ENCODE assay signal across 8 mouse cellular contexts in the genomic region with DNA sequence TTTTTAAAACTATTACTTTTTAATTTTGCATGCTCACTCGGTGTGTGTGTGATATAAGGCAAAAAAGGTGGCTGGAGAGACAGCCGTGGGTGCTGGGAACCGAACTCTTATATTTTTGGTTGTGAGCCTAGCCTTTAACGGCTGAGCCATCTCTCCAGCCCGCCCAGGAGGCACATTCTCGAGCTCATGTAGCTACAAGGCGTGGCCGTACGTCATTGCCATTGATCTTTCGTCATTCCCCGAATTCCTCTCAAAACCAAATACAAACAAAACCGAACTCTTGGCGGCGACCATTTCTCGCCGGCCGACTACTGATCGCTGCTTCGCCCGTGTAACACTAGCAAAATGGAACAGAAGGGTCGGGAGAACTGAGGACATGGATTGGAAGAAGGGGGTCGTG. TPM values are rescaled to one million over a fixed set of nuclear protein-coding genes. Genes with fewer than 3 reads are reported as not detected.
A peak's percentile ranks its signal among the peaks of the same experiment; 100 is the strongest.
DNase-seq lines count a peak whose midpoint lies in the region; ATAC-seq and TF ChIP-seq lines count a peak whose summit lies in the region.
"Not testable (repeated sequence)": the region's sequence is repeated elsewhere in the genome, so short reads cannot be mapped to it uniquely, and the experiment has no call there.

No protein-coding gene starts in this region.

- DNase-seq in MEL (ENCODE audit: low read depth, low spot score), result peak; percentile 88
- peak; percentile 91 to 96 for DNase-seq in cerebellum, adult 18-20 months
- peak; percentile 96 to 98 for DNase-seq in heart, postnatal 36 days
- DNase-seq in layer of hippocampus, adult 2 months (ENCODE audit: low spot score in 2 of 2), result peak; percentile 88 to 96
- peak; percentile 95 for DNase-seq in lung, adult 2 months
- peak; percentile 79 for DNase-seq in testis, postnatal 14 days (ENCODE audit: low spot score)

- H3K4me3 ChIP-seq in MEL (ENCODE audit: control insufficient read depth in 1 of 2, insufficient read depth in 1 of 2, low read depth in 2 of 2, low read length in 2 of 2), result peak overlapping the region; percentile 66 to 85
- H3K4me3 ChIP-seq in forebrain, embryonic 16.5 days (replicated peaks; ENCODE audit: low read length), result peak overlapping the region; percentile 59
- H3K4me3 ChIP-seq in layer of hippocampus, adult 2 months, result peak overlapping the region; percentile 72
- H3K4me3 ChIP-seq in lung, adult 2 months (replicated peaks; ENCODE audit: extremely low read depth, low read depth, low read length), result peak overlapping the region; percentile 72
- H3K4me3 ChIP-seq in neural tube, embryonic 15.5 days (replicated peaks), result peak overlapping the region; percentile 65

- H3K36me3 ChIP-seq in MEL (ENCODE audit: control insufficient read depth in 1 of 2, insufficient read depth in 2 of 2, low read length in 2 of 2); forebrain, embryonic 16.5 days (ENCODE audit: control insufficient read depth, insufficient read depth); neural tube, embryonic 15.5 days: not testable (repeated sequence)

- WGBS in forebrain, embryonic 16.5 days, result under 1% methylated on average over 22 of the region's 22 CpGs
- under 1% methylated on average over 22 of the region's 22 CpGs for WGBS in lung, adult 2 months
- WGBS in neural tube, embryonic 15.5 days, result under 1% methylated on average over 22 of the region's 22 CpGs

- TF ChIP-seq CTCF in MEL (IDR thresholded peaks at IDR 0.05 in 2 of 3, conservative IDR thresholded peaks at IDR 0.05 in 1 of 3; ENCODE audit: control insufficient read depth in 1 of 3, insufficient read depth in 1 of 3, low read depth in 2 of 3, low read length in 3 of 3, poor library complexity in 1 of 3, severe bottlenecking in 1 of 3); layer of hippocampus, adult 2 months (conservative IDR thresholded peaks at IDR 0.05); lung, adult 2 months (IDR thresholded peaks at IDR 0.05; ENCODE audit: insufficient read depth, low read length): not testable (repeated sequence)

- H3K27me3 ChIP-seq in MEL (ENCODE audit: control insufficient read depth in 1 of 2, insufficient read depth in 2 of 2, low read length in 2 of 2); forebrain, embryonic 16.5 days (replicated peaks; ENCODE audit: control insufficient read depth, insufficient read depth, low read length); neural tube, embryonic 15.5 days (replicated peaks): not testable (repeated sequence)

- not testable (repeated sequence) for H3K9me3 ChIP-seq in MEL (replicated peaks; ENCODE audit: insufficient read depth, low read length); forebrain, embryonic 16.5 days (ENCODE audit: control insufficient read depth, low read length); neural tube, embryonic 15.5 days (replicated peaks)

- peak overlapping the region; percentile 63 for H3K27ac ChIP-seq in MEL (ENCODE audit: control insufficient read depth, low read depth, low read length)
- H3K27ac ChIP-seq in forebrain, embryonic 16.5 days (ENCODE audit: low read length), result peak overlapping the region; percentile 91
- H3K27ac ChIP-seq in layer of hippocampus, adult 2 months, result peak overlapping the region; percentile 95
- H3K27ac ChIP-seq in neural tube, embryonic 15.5 days (replicated peaks), result peak overlapping the region; percentile 95

- H3K79me2 ChIP-seq in MEL (ENCODE audit: control insufficient read depth, insufficient read depth, low read length, poor library complexity), result not testable (repeated sequence)

- ATAC-seq in forebrain, embryonic 16.5 days, result peak; percentile 49
- peak; percentile 64 for ATAC-seq in neural tube, embryonic 15.5 days (ENCODE audit: low FRiP score)

- not testable (repeated sequence) for TF ChIP-seq RAD21 in MEL (IDR thresholded peaks at IDR 0.05; ENCODE audit: low read depth, low read length)

- TF ChIP-seq POLR2A in MEL (IDR thresholded peaks at IDR 0.05; ENCODE audit: control insufficient read depth in 1 of 2, insufficient read depth in 1 of 2, low read depth in 1 of 2, low read length in 2 of 2, poor library complexity in 1 of 2); lung, adult 2 months (IDR thresholded peaks at IDR 0.05; ENCODE audit: borderline replicate concordance, extremely low read depth, low read depth, low read length): not testable (repeated sequence)

- peak overlapping the region; percentile 29 for H3K4me2 ChIP-seq in forebrain, embryonic 16.5 days (ENCODE audit: low read length)
- peak overlapping the region; percentile 44 for H3K4me2 ChIP-seq in neural tube, embryonic 15.5 days

- intact Hi-C loops in heart, postnatal 36 days (cut with DNase I), result loop anchor here (5.0 to 10.0 kb wide), 3 partner anchors 335 to 472 kb away; partner anchors contain the start of genes Clec2d and Itfg2

- H3K9ac ChIP-seq in MEL (ENCODE audit: control insufficient read depth, low read depth, low read length, poor library complexity, severe bottlenecking), result peak overlapping the region; percentile 77
- peak overlapping the region; percentile 72 for H3K9ac ChIP-seq in forebrain, embryonic 16.5 days (replicated peaks; ENCODE audit: low read depth, low read length)
- H3K9ac ChIP-seq in neural tube, embryonic 15.5 days (replicated peaks), result peak overlapping the region; percentile 69

- H3K4me1 ChIP-seq in MEL (ENCODE audit: control insufficient read depth in 1 of 2, insufficient read depth in 2 of 2, low read length in 2 of 2); forebrain, embryonic 16.5 days (replicated peaks; ENCODE audit: control insufficient read depth, insufficient read depth, low read length); lung, adult 2 months (ENCODE audit: control insufficient read depth, insufficient read depth, low read length): not testable (repeated sequence)
- H3K4me1 ChIP-seq in neural tube, embryonic 15.5 days, result peaks cover 16% of the 10 kb centered on the region

- TF ChIP-seq EP300 in MEL (IDR thresholded peaks at IDR 0.05; ENCODE audit: low read depth in 1 of 2, low read length in 2 of 2), result not testable (repeated sequence)

TF ChIP-seq in MEL, 35 proteins besides CTCF, POLR2A, EP300 and RAD21:
- peak; percentile 99 for TF ChIP-seq TBP (IDR thresholded peaks at IDR 0.05; ENCODE audit: low read depth, low read length)
- peak; percentile 56; the same call in 1 of the 2 replicates for TF ChIP-seq ELF1 (IDR thresholded peaks at IDR 0.05; ENCODE audit: low read depth, low read length)
- 0 out of 2 replicates have a peak, but pooled peaks have one; percentile 26 for TF ChIP-seq MXI1 (IDR thresholded peaks at IDR 0.05; ENCODE audit: low read depth, low read length)
- peak; percentile 97 for TF ChIP-seq MAFK (IDR thresholded peaks at IDR 0.05; ENCODE audit: borderline replicate concordance, low read depth, low read length)
- TF ChIP-seq KAT2A (conservative IDR thresholded peaks at IDR 0.05; ENCODE audit: low read depth, low read length), result peak; percentile 58; the same call in 1 of the 2 replicates
- 0 out of 2 replicates have a peak, but pooled peaks have one; percentile 8 for TF ChIP-seq HCFC1 (IDR thresholded peaks at IDR 0.05; ENCODE audit: low read depth, low read length)
- peak; percentile 51 for TF ChIP-seq SIN3A (IDR thresholded peaks at IDR 0.05; ENCODE audit: low read length)

RNA-seq across cellular contexts. Expression of gene Klrb1c, which starts 29.0 kb away (rescaled TPM):
- total RNA-seq in MEL (2012; rRNA removed), result not detected in 2 replicates
- polyA plus RNA-seq in MEL (2012; ENCODE audit: insufficient read depth in 1 of 2, insufficient read length in 2 of 2, low read depth in 1 of 2, low replicate concordance in 2 of 2, missing spikeins in 1 of 2), result not detected
- polyA plus RNA-seq in forebrain, embryonic 16.5 days (2015; fragmentation: Nextera tagmentation; extraction: Ambion mirVana), result 0.15 TPM in 1 of 2 replicates, not detected in the other
- under 1 TPM in 1 of 2 experiments, not detected in 1; 0.16 TPM for total RNA-seq in heart, postnatal 36 days (2021)
- not detected for total RNA-seq in layer of hippocampus, adult 2 months (2021)
- 1.8 and 2.6 TPM in 2 replicates for polyA plus RNA-seq in lung, adult 2 months (2012; rRNA removed)
- polyA plus RNA-seq in neural tube, embryonic 15.5 days (2015; fragmentation: Nextera tagmentation; extraction: Ambion mirVana), result 0.09 and 0.70 TPM in 2 replicates

RNA-seq across cellular contexts. Expression of gene Klrb1, which starts 37.2 kb away (rescaled TPM):
- not detected in 2 replicates for total RNA-seq in MEL (2012; rRNA removed)
- not detected for polyA plus RNA-seq in MEL (2012; ENCODE audit: insufficient read depth in 1 of 2, insufficient read length in 2 of 2, low read depth in 1 of 2, low replicate concordance in 2 of 2, missing spikeins in 1 of 2)
- polyA plus RNA-seq in forebrain, embryonic 16.5 days (2015; fragmentation: Nextera tagmentation; extraction: Ambion mirVana), result not detected in 2 replicates
- not detected for total RNA-seq in heart, postnatal 36 days (2021)
- total RNA-seq in layer of hippocampus, adult 2 months (2021), result not detected
- 0.22 TPM in 1 of 2 replicates, not detected in the other for polyA plus RNA-seq in lung, adult 2 months (2012; rRNA removed)
- 0.95 and 1.00 TPM in 2 replicates for polyA plus RNA-seq in neural tube, embryonic 15.5 days (2015; fragmentation: Nextera tagmentation; extraction: Ambion mirVana)

Comparison
In these comparisons a context has a peak if more than half of its experiments do, and no peak if none do; other contexts are left out.
1. Peak in every context shown above with its lines: DNase-seq, ATAC-seq, H3K4me3 ChIP-seq and H3K27ac ChIP-seq.